Mouse (Mus musculus) testis, postnatal 14 days (tissue): ENCODE results near the gene Dhx8.

Experiments
- DNase-seq: peaks from one replicate; pipeline ENCODE4 v3.0.0; 2021; ENCODE audit warnings: low spot score

The Dhx8 gene

GRCm38 (mm10) chr11:101801386-101801785 is 68.7 kb downstream of the Dhx8 start:
- no peak for DNase-seq

- DNase-seq = no peak
These were observed 72.5 kb downstream of the Dhx8 start for GRCm38 (mm10) chr11:101805113-101805704.

- DNase-seq = no peak
These were observed 74.0 kb downstream of the Dhx8 start for GRCm38 (mm10) chr11:101806741-101807140.

GRCm38 (mm10) chr11:101807266-101807665 is 74.5 kb downstream of the Dhx8 start:
- no peak for DNase-seq

GRCm38 (mm10) chr11:101809060-101809828 is 76.5 kb downstream of the Dhx8 start:
- no peak for DNase-seq

- peak; percentile 69 for DNase-seq
These were observed 80.5 kb downstream of the Dhx8 start for GRCm38 (mm10) chr11:101813259-101813658.

GRCm38 (mm10) chr11:101814375-101815102 is 81.8 kb downstream of the Dhx8 start:
- peak; percentile 84 for DNase-seq

- no peak for DNase-seq
These were observed 82.7 kb downstream of the Dhx8 start for GRCm38 (mm10) chr11:101815103-101816085.
